Mouse (Mus musculus): ENCODE data around the gene Cox8b. TPM values are rescaled to one million over a fixed set of nuclear protein-coding genes. Genes with fewer than 3 reads are reported as not detected.

Cox8b gene
- polyA plus RNA-seq, 1 experiment from 2014 or later = 93.0 TPM

Other genes starting within 250 kb of the Cox8b start
- not detected in 2 replicates for gene Olfr539, start 240.5 kb downstream of the Cox8b start, polyA plus RNA-seq (2016; fragmentation: Nextera tagmentation; extraction: Ambion mirVana)
- not detected in 2 replicates for gene Olfr45, start 218.5 kb downstream of the Cox8b start, polyA plus RNA-seq (2016; fragmentation: Nextera tagmentation; extraction: Ambion mirVana)
- not detected in 2 replicates for gene Olfr541, start 203.2 kb downstream of the Cox8b start, polyA plus RNA-seq (2016; fragmentation: Nextera tagmentation; extraction: Ambion mirVana)
- not detected in 2 replicates for gene Cyp2e1, start 136.7 kb downstream of the Cox8b start, polyA plus RNA-seq (2016; fragmentation: Nextera tagmentation; extraction: Ambion mirVana)
- 0.13 and 0.31 TPM in 2 replicates for gene Syce1, start 112.6 kb downstream of the Cox8b start, polyA plus RNA-seq (2016; fragmentation: Nextera tagmentation; extraction: Ambion mirVana)
- gene Zfp941, start 78.3 kb downstream of the Cox8b start, polyA plus RNA-seq (2016; fragmentation: Nextera tagmentation; extraction: Ambion mirVana) = 0.95 and 0.96 TPM in 2 replicates
- gene Urah, start 65.4 kb downstream of the Cox8b start, polyA plus RNA-seq (2016; fragmentation: Nextera tagmentation; extraction: Ambion mirVana) = 0.55 TPM in 1 of 2 replicates, not detected in the other
- gene Scgb1c1, start 54.9 kb downstream of the Cox8b start, polyA plus RNA-seq (2016; fragmentation: Nextera tagmentation; extraction: Ambion mirVana) = not detected in 2 replicates
- not detected in 2 replicates for gene Odf3, start 52.6 kb downstream of the Cox8b start, polyA plus RNA-seq (2016; fragmentation: Nextera tagmentation; extraction: Ambion mirVana)
- gene Gm45785, start 44.1 kb downstream of the Cox8b start, polyA plus RNA-seq (2016; fragmentation: Nextera tagmentation; extraction: Ambion mirVana) = not detected in 2 replicates
- gene Ric8a, start 43.5 kb downstream of the Cox8b start, polyA plus RNA-seq (2016; fragmentation: Nextera tagmentation; extraction: Ambion mirVana) = 42.7 and 48.0 TPM in 2 replicates
- 27.7 and 29.3 TPM in 2 replicates for gene Bet1l, start 42.9 kb downstream of the Cox8b start, polyA plus RNA-seq (2016; fragmentation: Nextera tagmentation; extraction: Ambion mirVana)
- 187 and 188 TPM in 2 replicates for gene Psmd13, start 18.5 kb downstream of the Cox8b start, polyA plus RNA-seq (2016; fragmentation: Nextera tagmentation; extraction: Ambion mirVana)
- 40.9 and 41.6 TPM in 2 replicates for gene Sirt3, start 18.1 kb downstream of the Cox8b start, polyA plus RNA-seq (2016; fragmentation: Nextera tagmentation; extraction: Ambion mirVana)
- gene Nlrp6, start 20.5 kb upstream of the Cox8b start, polyA plus RNA-seq (2016; fragmentation: Nextera tagmentation; extraction: Ambion mirVana) = 0.23 TPM in 1 of 2 replicates, not detected in the other
- gene Pgghg, start 40.9 kb upstream of the Cox8b start, polyA plus RNA-seq (2016; fragmentation: Nextera tagmentation; extraction: Ambion mirVana) = 13.7 and 13.9 TPM in 2 replicates
- gene Ifitm5, start 49.8 kb upstream of the Cox8b start, polyA plus RNA-seq (2016; fragmentation: Nextera tagmentation; extraction: Ambion mirVana) = 1.8 and 2.0 TPM in 2 replicates
- not detected in 2 replicates for gene Gm45717, start 55.5 kb upstream of the Cox8b start, polyA plus RNA-seq (2016; fragmentation: Nextera tagmentation; extraction: Ambion mirVana)
- gene Ifitm2, start 55.5 kb upstream of the Cox8b start, polyA plus RNA-seq (2016; fragmentation: Nextera tagmentation; extraction: Ambion mirVana) = 442 and 446 TPM in 2 replicates
- gene Ifitm1, start 66.8 kb upstream of the Cox8b start, polyA plus RNA-seq (2016; fragmentation: Nextera tagmentation; extraction: Ambion mirVana) = 3.0 and 3.1 TPM in 2 replicates
- gene Ifitm3, start 110.3 kb upstream of the Cox8b start, polyA plus RNA-seq (2016; fragmentation: Nextera tagmentation; extraction: Ambion mirVana) = 41.8 and 41.9 TPM in 2 replicates
- gene Ifitm6, start 117.5 kb upstream of the Cox8b start, polyA plus RNA-seq (2016; fragmentation: Nextera tagmentation; extraction: Ambion mirVana) = not detected in 2 replicates
- not detected in 2 replicates for gene Gm17387, start 128.7 kb upstream of the Cox8b start, polyA plus RNA-seq (2016; fragmentation: Nextera tagmentation; extraction: Ambion mirVana)
- 2.0 and 2.5 TPM in 2 replicates for gene B4galnt4, start 160.7 kb upstream of the Cox8b start, polyA plus RNA-seq (2016; fragmentation: Nextera tagmentation; extraction: Ambion mirVana)
- 0.41 and 0.50 TPM in 2 replicates for gene Pkp3, start 177.8 kb upstream of the Cox8b start, polyA plus RNA-seq (2016; fragmentation: Nextera tagmentation; extraction: Ambion mirVana)
- gene Sigirr, start 200.1 kb upstream of the Cox8b start, polyA plus RNA-seq (2016; fragmentation: Nextera tagmentation; extraction: Ambion mirVana) = 2.2 and 2.9 TPM in 2 replicates
- 0.09 and 0.30 TPM in 2 replicates for gene Ano9, start 217.4 kb upstream of the Cox8b start, polyA plus RNA-seq (2016; fragmentation: Nextera tagmentation; extraction: Ambion mirVana)
- gene Ptdss2, start 221.9 kb upstream of the Cox8b start, polyA plus RNA-seq (2016; fragmentation: Nextera tagmentation; extraction: Ambion mirVana) = 58.0 and 65.9 TPM in 2 replicates